Mouse (Mus musculus) 416B (cell line): ENCODE data around the gene Olfr586.

Source experiments
- DNase-seq: peaks from one replicate; pipeline ENCODE4 v3.0.0; 2011; ENCODE audit warnings: low read depth

Olfr586 gene

GRCm38 (mm10) chr7:103125538-103125937, at the start of gene Olfr586:
TSS of gene Olfr586 (minus strand) at chr7:103125638.
- no peak for DNase-seq

- no peak for DNase-seq
Measured at GRCm38 (mm10) chr7:103169697-103170096, 44.3 kb upstream of the Olfr586 start.

- DNase-seq: no peak
Measured at GRCm38 (mm10) chr7:103156256-103156655, 30.8 kb upstream of the Olfr586 start, which contains the start of gene Olfr589. TSS of gene Olfr589 (minus strand) at chr7:103156356.

GRCm38 (mm10) chr7:103140579-103140978, 15.1 kb upstream of the Olfr586 start, which contains the start of gene Olfr588-ps1:
TSS of gene Olfr588-ps1 (plus strand) at chr7:103140879.
- no peak for DNase-seq

- peak; percentile 45 for DNase-seq
Measured at GRCm38 (mm10) chr7:103119406-103119805, 6.0 kb downstream of the Olfr586 start.

- no peak for DNase-seq
Measured at GRCm38 (mm10) chr7:103097420-103097819, 28.0 kb downstream of the Olfr586 start, which contains the start of gene Olfr585. TSS of gene Olfr585 (plus strand) at chr7:103097720.

- DNase-seq: no peak
Measured at GRCm38 (mm10) chr7:103081585-103081984, 43.9 kb downstream of the Olfr586 start, which contains the start of gene Olfr584. TSS of gene Olfr584 (plus strand) at chr7:103081885.
